Mouse (Mus musculus) limb, embryonic 11.5 days (tissue): Measurements from ENCODE around the gene Dpp6. TPM values are rescaled to one million over a fixed set of nuclear protein-coding genes. Genes with fewer than 3 reads are reported as not detected.

Experiments used
- ATAC-seq: fragments of 200-750 bp; cut with Nextera tagmentation; 2 replicates; pipeline ENCODE4 v1.8.0; 2017; ENCODE audit warnings: low read depth; ENCODE audit not compliant: insufficient number of reproducible peaks, low FRiP score, low TSS enrichment
- DNase-seq: peaks from one replicate; pipeline ENCODE4 v3.0.0-alpha.2; 2015; ENCODE audit warnings: low spot score
- H3K27ac ChIP-seq: fragments of 300-500 bp; sonication (generic); replicated peaks from 2 replicates; pipeline ENCODE4 v1.5.1; 2014; ENCODE audit warnings: low read depth, mild to moderate bottlenecking, low read length
- H3K27me3 ChIP-seq: fragments of 300-500 bp; sonication (generic); 2 replicates; pipeline ENCODE4 v1.6.1; 2014; ENCODE audit warnings: mild to moderate bottlenecking, low read length, mixed read lengths; ENCODE audit not compliant: control insufficient read depth, insufficient read depth
- H3K36me3 ChIP-seq: fragments of 300-500 bp; sonication (generic); 2 replicates; pipeline ENCODE4 v1.6.1; 2014; ENCODE audit warnings: mild to moderate bottlenecking, low read length, moderate library complexity, mixed read lengths; ENCODE audit not compliant: control insufficient read depth, insufficient read depth
- H3K4me1 ChIP-seq: fragments of 300-500 bp; sonication (generic); 2 replicates; pipeline ENCODE4 v1.6.1; 2014; ENCODE audit warnings: low read length, mixed read lengths; ENCODE audit not compliant: control insufficient read depth, insufficient read depth
- H3K4me2 ChIP-seq: fragments of 300-500 bp; sonication (generic); 2 replicates; pipeline ENCODE4 v1.6.1; 2014; ENCODE audit warnings: low read depth, mild to moderate bottlenecking, moderate library complexity; ENCODE audit not compliant: severe bottlenecking
- H3K4me3 ChIP-seq: fragments of 300-500 bp; sonication (generic); 2 replicates; pipeline ENCODE4 v1.5.1; 2014; ENCODE audit warnings: low read depth, low read length
- H3K9ac ChIP-seq: fragments of 300-500 bp; sonication (generic); 2 replicates; pipeline ENCODE4 v1.6.1; 2014; ENCODE audit warnings: mild to moderate bottlenecking, low read length
- H3K9me3 ChIP-seq: fragments of 300-500 bp; sonication (generic); 2 replicates; pipeline ENCODE4 v1.6.1; 2016; ENCODE audit warnings: low read length; ENCODE audit not compliant: control insufficient read depth
- WGBS: fragments of 180-500 bp; shearing (Covaris S2); extraction: QIAGEN DNeasy Blood & Tissue Kit; methylation state at CpG from one replicate; pipeline ENCODE4 v1.1.7; 2014; 5-methylcytosine and 5-hydroxymethylcytosine counted together
- polyA plus RNA-seq: library from polyadenylated mRNA; unstranded; fragments of >200 nt; fragmentation: Nextera tagmentation; extraction: Ambion mirVana; gene quantifications from 2 replicates; pipeline ENCODE4 v1.2.1, GENCODE M21; 2014

The Dpp6 gene
- polyA plus RNA-seq, 1 experiment from 2014 or later: 0.80 TPM

DNA sequence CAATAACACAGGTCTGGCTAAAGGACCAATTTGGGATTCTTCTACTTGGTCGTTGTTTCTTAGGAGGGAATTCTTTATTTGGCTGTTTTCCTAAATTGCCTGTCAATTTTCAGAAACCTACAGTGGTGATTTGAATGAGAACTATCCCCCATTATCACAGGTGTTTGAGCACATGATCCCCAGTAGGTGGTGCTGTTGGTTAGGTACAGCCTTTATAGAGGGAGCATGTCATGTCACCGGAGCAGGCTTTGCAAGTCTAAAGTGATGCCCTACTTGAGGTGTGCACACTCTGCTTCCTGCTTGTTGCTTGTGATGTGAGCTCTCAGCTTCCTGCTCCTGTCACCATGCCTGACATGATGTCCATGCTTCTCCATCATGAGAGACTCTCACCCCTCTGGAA lies 870.3 kb downstream of the Dpp6 start:
- DNase-seq (no peak), ATAC-seq (no peak)
- Histone ChIP-seq H3K27ac (no peak overlapping the region), H3K9me3 (no peaks in the 10 kb centered on the region; the same call in 1 of the 2 replicates), H3K4me1 (no peaks in the 10 kb centered on the region), H3K4me2 (no peak overlapping the region), H3K4me3 (no peak overlapping the region), H3K9ac (no peak overlapping the region), H3K27me3 (no peaks in the 10 kb centered on the region), H3K36me3 (no peaks in the 10 kb centered on the region)
- WGBS: 86% methylated on average over 2 of the region's 2 CpGs

DNA sequence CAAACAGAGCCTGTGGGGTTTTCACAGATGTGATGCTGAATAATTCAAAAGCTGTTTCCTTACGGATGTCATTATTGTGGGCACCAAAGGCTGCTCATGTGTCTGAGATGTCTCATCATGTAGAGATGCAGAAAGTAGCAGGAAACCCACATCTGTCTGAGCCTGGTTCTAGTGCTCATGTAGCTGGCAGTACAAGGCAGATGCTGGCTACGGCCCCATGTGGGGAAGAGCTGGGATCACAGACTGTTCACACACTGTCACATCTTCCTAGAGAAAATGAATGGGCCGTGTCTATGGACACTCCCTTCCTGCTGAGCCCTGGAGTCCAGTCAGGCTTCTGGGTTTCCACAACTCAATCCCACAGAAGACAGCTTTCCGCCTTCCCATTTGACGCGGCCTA lies 885.5 kb downstream of the Dpp6 start:
- no peak overlapping the region for H3K27ac ChIP-seq
- no peaks in the 10 kb centered on the region for H3K27me3 ChIP-seq
- no peak for DNase-seq
- H3K4me3 ChIP-seq: no peak overlapping the region
- 87% methylated on average over 6 of the region's 6 CpGs for WGBS
- H3K4me1 ChIP-seq: no peaks in the 10 kb centered on the region
- no peak overlapping the region for H3K4me2 ChIP-seq
- H3K36me3 ChIP-seq: no peaks in the 10 kb centered on the region
- no peak for ATAC-seq
- no peak overlapping the region for H3K9ac ChIP-seq
- no peaks in the 10 kb centered on the region for H3K9me3 ChIP-seq

DNA sequence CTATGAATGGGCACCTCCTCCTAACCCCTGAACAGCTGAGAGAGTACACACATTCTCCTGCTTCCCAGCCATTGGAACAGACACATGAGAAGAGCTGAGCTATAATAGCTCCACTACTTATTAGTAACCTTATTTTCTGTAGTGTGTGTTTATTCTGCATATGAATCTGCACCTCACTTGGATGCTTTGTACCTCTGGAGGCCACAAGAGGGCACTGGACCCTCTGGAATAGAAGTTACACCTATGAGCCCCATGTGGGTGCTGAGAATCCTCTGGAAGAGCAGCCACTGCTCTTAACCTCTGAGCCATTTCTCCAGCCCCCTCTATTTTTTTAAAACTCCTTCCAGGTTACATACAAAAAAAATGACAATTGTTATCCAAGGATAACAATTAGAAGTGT lies 888.0 kb downstream of the Dpp6 start:
- Histone ChIP-seq H3K36me3 (no peaks in the 10 kb centered on the region), H3K27me3 (no peaks in the 10 kb centered on the region), H3K4me3 (no peak overlapping the region), H3K27ac (no peak overlapping the region), H3K9ac (no peak overlapping the region), H3K4me1 (peaks cover 4% of the 10 kb centered on the region; the same call in 1 of the 2 replicates), H3K9me3 (no peaks in the 10 kb centered on the region), H3K4me2 (no peak overlapping the region)
- ATAC-seq: no peak
- no peak for DNase-seq

DNA sequence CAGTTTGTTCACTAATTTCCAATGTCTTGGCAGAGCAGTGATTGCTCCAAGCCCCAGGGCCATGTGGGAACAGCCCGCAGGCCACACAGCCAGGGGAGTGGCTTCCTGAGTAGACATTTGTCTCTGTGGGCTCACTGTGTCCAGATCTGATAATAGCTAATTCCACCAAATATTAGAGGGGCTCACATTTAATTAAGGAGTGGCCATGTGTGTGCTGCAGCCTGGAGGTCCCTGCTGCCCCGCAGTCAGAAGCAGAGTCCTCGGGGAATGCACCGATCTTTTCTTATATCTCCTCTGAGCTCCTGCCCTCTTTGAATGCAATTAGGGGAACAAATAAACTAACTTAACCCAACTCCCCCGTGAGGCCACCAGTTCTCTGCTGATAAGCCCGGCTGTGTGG lies 889.5 kb downstream of the Dpp6 start:
- DNase-seq: no peak
- Histone ChIP-seq H3K27ac (no peak overlapping the region), H3K4me1 (peaks cover 4% of the 10 kb centered on the region; the same call in 1 of the 2 replicates), H3K36me3 (no peaks in the 10 kb centered on the region), H3K9ac (no peak overlapping the region), H3K27me3 (no peaks in the 10 kb centered on the region), H3K9me3 (no peaks in the 10 kb centered on the region), H3K4me3 (no peak overlapping the region), H3K4me2 (no peak overlapping the region)
- 73% methylated on average over 6 of the region's 6 CpGs for WGBS
- ATAC-seq: no peak

DNA sequence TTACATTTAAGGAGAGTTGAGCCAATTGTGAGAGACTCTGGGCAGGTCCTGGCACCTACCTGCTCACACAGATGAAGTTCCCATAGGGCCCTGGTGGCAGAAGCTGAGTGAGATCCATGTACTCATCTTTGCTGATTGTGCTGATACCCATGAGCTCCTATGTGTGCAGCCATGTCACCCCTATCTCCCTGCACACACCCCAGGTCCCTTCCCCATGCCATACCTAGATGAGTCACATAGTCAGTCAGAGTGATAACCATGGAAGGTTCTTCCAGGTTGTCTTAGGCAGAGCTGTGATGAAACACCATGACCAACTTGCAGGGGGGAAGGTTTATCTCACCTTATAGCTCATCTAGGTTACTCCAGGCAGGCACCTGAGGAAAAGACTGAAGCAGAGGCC lies 890.3 kb downstream of the Dpp6 start:
- no peaks in the 10 kb centered on the region for H3K9me3 ChIP-seq
- no peak overlapping the region for H3K4me3 ChIP-seq
- ATAC-seq: no peak

DNA sequence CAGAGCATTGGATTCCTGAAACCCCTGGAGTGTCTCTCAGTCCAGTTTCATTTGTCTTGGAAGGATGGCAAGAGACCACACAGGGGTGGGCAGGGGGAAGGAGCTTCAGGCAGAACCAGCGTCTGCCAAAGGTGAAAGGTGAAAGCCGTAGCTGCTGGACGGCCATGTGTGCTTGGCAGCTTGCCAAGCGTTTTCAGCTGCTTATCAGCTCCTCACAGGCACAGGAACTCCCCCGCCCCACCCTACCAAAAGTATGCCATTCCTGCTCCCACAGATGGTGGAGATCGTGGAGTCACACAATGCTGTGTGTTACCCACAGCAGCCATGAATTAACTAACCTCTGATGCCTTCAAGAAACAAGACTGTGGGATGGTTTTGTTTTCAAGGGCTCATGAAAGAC lies 891.2 kb downstream of the Dpp6 start:
- peaks cover 4% of the 10 kb centered on the region; the same call in 1 of the 2 replicates for H3K4me1 ChIP-seq
- H3K36me3 ChIP-seq: no peaks in the 10 kb centered on the region
- H3K9me3 ChIP-seq: no peaks in the 10 kb centered on the region
- 38% methylated on average over 6 of the region's 6 CpGs for WGBS
- no peak overlapping the region for H3K27ac ChIP-seq
- DNase-seq (no peak), ATAC-seq (no peak)
- H3K27me3 ChIP-seq: no peaks in the 10 kb centered on the region
- H3K9ac ChIP-seq: no peak overlapping the region
- H3K4me2 ChIP-seq: no peak overlapping the region
- H3K4me3 ChIP-seq: no peak overlapping the region

More for the DNA sequence above, 890.3 kb downstream of the Dpp6 start:
- DNase-seq: no peak
- no peaks in the 10 kb centered on the region for H3K36me3 ChIP-seq
- peaks cover 4% of the 10 kb centered on the region; the same call in 1 of the 2 replicates for H3K4me1 ChIP-seq
- no peaks in the 10 kb centered on the region for H3K27me3 ChIP-seq
- H3K9ac ChIP-seq: no peak overlapping the region
- no peak overlapping the region for H3K27ac ChIP-seq
- H3K4me2 ChIP-seq: no peak overlapping the region

DNA sequence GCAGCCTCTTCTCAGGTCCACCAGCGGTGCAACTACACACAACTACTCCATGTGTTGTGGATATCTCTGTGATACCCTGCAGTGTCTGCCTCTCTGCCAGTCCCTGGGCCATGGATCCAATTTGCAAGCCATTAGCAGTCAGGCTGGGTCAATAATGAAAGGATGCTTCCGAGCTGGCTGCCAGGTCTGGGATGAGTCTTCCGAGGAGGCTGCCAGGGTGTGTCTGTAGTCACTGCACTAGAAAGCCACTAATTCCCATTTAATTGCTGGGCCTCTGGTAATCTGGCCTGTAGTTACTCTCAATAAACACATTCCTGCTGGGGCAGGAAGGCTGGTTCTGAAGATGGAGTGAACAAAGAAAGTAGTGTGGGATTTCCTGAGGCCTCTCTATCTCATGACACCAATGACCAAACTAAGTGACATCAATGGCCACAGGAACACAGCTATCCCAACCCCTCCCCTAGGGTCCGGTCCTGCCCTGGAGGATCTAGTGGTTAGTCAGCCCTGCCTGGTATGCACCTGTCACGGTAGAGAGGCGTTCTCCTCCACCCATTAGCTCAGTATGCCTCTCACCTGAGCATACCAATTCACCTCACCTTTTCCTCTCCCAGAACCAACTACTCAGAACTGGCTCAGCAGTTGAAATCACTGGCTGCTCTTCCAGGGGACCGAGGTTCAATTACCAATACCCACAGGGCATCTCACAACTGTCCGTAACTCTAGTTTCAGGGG lies 894.6 kb downstream of the Dpp6 start:
- no peak overlapping the region for H3K4me2 ChIP-seq
- no peak overlapping the region for H3K4me3 ChIP-seq
- 62% methylated on average over 8 of the region's 8 CpGs for WGBS
- no peaks in the 10 kb centered on the region for H3K36me3 ChIP-seq
- H3K9ac ChIP-seq: no peak overlapping the region
- H3K27me3 ChIP-seq: no peaks in the 10 kb centered on the region
- DNase-seq (no peak), ATAC-seq (no peak)
- peaks cover 4% of the 10 kb centered on the region; the same call in 1 of the 2 replicates for H3K4me1 ChIP-seq
- H3K27ac ChIP-seq: no peak overlapping the region
- H3K9me3 ChIP-seq: no peaks in the 10 kb centered on the region

DNA sequence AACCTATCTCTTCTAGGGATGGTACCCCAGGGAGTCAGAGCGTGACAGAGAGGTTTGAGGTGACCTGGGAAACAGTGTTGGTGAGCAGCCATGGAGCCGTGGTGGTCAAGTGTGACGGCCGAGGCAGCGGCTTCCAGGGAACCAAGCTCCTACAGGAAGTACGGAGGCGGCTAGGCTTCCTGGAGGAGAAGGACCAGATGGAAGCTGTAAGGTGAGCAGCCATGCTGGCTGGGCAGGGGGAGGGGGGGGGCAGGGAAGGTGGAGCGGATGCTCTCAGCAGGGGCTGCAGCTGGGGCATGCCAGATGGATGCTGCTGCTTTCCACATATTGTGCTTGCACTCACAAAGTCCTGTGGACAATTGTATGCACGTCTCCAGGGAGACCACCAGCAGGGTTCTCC lies 897.4 kb downstream of the Dpp6 start:
- Histone ChIP-seq H3K27me3 (no peaks in the 10 kb centered on the region), H3K4me3 (no peak overlapping the region)

DNA sequence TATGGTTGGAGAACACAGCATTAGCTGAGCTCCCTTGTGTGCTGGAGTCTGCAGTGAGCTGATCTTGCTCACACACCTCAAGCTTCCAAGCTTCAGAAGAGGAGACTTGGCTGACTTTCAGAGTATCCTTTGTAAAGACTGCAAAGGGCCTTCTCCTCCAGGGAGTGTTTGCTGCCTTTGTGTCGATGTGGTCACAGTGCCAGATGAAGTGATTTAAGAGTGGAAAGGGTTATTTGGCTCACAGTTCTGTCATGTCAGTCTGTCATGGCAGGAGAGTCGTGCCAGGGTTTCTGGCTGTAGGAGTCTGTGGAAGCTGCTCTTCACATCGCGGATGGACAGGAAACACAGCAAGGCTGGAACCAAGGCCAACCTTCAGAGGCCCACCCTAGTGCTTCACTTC lies 899.0 kb downstream of the Dpp6 start:
- DNase-seq (no peak), ATAC-seq (no peak)
- H3K4me2 ChIP-seq: no peak overlapping the region
- no peaks in the 10 kb centered on the region for H3K27me3 ChIP-seq
- 82% methylated on average over 4 of the region's 4 CpGs for WGBS
- no peaks in the 10 kb centered on the region for H3K36me3 ChIP-seq
- H3K9ac ChIP-seq: no peak overlapping the region
- H3K27ac ChIP-seq: no peak overlapping the region
- H3K4me1 ChIP-seq: no peaks in the 10 kb centered on the region
- no peak overlapping the region for H3K4me3 ChIP-seq
- H3K9me3 ChIP-seq: no peaks in the 10 kb centered on the region

More for the DNA sequence above, 897.4 kb downstream of the Dpp6 start:
- Histone ChIP-seq H3K27ac (no peak overlapping the region), H3K36me3 (no peaks in the 10 kb centered on the region), H3K4me2 (no peak overlapping the region), H3K9me3 (no peaks in the 10 kb centered on the region), H3K4me1 (no peaks in the 10 kb centered on the region), H3K9ac (no peak overlapping the region)
- WGBS: 53% methylated on average over 9 of the region's 9 CpGs
- no peak for ATAC-seq
- DNase-seq: peak; percentile 24
